Mouse (Mus musculus): Measurements from ENCODE around the gene 1810010H24Rik.

- TF ChIP-seq MAFK (IDR thresholded peaks at IDR 0.05; ENCODE audit: insufficient read depth, low read depth, low read length) (no peak), ZNF384 (IDR thresholded peaks at IDR 0.05; ENCODE audit: low read depth, low read length) (no peak)
Observed at GRCm38 (mm10) chr11:106994246-106995085, 31.0 kb upstream of the 1810010H24Rik start.

Measured in ES-E14 (cell line).